Mouse (Mus musculus): ENCODE results near the gene Sugct.

Sugct gene

DNA sequence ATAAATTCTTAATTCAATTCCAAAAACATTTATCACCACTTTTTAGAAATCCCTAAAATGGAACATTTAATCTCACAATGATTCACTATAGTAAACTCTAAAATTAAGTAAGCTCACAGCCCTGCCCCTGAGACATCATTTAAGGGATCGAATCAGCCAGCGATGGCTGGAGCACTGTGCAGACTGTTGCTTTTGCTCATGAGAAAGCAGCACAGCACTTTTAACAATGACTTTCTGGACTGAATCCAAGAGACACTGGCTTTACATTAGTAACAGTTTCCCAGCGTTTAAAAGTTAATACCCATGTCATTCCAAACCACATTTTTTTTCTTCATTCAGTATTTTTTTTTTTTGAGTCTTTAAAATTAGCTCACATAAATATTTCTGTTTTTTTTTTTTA, 398.9 kb downstream of the Sugct start:
- no peak for DNase-seq (ENCODE audit: low read depth, low spot score)

DNA sequence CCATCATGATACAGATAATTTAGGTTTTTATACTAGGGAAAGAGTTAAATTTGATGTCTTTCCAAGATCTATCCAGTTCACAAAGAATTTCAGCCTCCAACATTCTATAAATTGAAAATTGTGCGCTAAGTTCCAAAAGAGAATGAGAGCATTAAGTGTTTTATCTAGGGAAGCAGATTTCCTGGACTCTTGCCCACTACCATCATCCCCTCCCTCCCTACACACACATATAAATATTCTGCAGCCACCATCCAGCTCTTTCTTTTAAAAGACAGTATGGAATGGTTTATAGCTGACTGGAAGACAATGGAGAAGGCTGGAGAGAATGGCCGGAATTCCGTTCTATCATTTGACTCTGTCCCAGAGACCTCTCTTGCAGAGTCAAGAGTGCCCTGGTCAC, 404.3 kb downstream of the Sugct start:
- no peak for DNase-seq (ENCODE audit: low read depth, low spot score)

DNA sequence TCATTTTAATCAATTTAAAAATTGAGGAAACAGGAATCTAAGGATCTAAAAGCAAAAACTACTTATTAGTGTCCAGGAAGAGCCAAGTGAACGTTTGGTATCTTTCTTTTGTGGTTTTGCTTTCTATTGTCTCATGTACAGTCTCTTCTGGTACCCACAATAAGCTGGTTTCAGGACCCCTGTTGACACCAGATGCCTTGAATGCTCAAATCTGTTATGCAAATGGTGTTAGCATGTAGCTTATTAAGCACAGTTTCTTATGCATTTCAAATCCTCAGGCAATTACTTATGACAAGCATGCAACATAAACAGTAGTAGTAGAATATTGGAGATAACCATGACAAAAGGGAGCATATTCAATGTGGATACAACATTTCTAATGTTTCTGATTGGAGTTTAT, 407.0 kb downstream of the Sugct start:
- no peak for DNase-seq (ENCODE audit: low read depth, low spot score)

DNA sequence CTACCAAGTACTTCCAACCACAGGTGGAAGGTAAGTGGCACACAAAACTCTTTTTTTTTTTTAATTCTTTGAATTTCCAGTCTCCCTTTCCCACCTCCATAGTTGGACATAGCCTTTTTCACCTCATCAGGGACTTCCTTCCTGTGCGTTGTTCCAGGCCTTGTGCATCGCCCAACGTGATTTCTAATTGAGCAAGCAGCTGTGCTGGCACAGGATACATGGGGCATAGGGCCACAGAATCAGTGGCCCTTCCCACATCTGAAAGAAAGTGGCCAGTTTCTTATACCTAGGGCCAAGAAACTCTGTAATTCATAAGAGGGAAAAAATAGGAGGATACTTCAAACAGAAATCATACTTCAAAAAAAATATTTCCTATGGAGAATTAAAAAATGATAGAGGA, 449.4 kb downstream of the Sugct start:
- DNase-seq (ENCODE audit: low read depth, low spot score), result no peak

DNA sequence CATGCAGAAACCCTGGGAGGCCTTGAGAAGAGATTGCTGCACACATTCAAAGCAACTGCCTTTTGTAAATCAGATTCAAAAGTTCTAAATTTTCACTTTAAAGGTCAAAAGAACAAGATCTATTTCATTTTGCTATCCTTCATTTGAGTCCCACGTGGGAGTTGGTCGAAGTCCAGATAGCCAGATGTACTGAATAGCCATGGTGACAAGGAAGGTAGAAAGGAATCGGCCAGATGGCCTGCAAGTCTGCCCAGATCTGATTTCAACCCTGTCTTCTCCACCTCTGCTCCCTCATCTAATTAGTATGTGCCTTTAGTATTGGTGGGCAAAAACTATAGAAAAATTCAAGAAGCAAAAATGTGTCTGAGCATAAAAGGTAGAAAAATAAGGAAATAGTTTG, 478.8 kb downstream of the Sugct start:
- DNase-seq (ENCODE audit: low read depth, low spot score), result no peak

DNA sequence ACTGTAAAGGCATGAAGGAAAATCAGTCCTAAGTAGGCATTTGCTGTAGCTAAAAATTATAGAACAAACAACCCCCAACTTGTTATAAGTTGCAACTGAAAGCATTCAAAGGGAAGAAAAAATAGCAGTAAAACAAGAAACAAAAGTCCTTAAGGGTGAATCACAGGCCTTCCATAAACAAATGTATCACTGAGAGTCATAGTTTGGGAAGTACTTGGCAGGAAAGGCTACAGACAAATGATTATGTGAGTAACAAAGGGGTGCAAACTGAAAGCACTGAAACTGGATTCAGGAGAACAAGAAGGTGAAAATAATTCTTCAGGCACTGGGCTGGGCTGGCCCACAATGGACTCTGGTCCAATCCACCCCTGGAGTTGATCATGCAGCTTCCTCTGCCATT, 482.7 kb downstream of the Sugct start:
- no peak for DNase-seq (ENCODE audit: low read depth, low spot score)

DNA sequence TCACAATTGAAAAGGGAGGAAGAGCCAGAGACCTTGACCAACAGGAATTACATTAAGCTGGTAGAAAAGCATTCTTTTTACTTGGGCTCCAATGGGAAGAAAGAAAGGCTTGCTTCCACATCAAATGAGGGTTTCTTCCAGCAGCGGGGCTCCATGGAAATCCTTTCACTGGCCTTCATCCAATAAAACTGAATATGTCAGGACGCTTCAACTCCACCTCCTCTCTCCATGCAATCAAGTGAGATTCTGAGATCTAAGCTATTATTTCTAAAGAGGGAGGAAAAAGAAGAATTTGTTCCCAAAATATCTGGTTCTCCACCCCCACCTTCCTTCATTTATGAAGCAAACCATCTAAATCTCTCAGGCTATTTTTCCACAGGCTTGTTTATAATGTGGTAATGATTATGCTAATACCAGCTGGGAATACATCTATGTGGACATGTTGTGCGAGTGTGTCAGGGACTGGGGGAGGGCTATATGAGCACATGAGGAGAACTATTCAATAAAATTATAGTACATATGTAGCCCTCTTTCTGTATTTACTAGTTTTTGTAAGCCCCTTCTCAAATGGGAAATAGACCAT, 505.1 kb downstream of the Sugct start:
- DNase-seq (ENCODE audit: low read depth, low spot score), result no peak

DNA sequence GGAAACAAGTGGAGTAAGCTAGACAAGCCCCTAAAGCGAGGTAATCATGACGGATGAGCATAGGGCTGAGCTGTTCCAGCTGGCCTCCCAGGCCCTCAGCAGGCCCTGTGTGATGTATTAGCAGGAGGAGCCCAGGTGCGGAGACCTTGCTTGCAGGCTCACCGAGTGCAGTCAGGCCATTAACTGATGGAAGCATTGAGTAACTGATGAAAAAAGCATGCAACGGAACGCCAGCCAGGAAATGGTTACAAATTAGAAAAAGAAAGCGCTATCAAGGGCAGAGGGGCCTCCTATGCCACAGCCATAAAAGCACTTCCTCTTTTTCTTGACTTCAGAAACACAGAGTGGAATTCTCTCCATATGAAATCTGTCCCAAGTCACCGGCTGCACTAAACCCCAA, 510.1 kb downstream of the Sugct start:
- DNase-seq (ENCODE audit: low read depth, low spot score), result peak; percentile 16

DNA sequence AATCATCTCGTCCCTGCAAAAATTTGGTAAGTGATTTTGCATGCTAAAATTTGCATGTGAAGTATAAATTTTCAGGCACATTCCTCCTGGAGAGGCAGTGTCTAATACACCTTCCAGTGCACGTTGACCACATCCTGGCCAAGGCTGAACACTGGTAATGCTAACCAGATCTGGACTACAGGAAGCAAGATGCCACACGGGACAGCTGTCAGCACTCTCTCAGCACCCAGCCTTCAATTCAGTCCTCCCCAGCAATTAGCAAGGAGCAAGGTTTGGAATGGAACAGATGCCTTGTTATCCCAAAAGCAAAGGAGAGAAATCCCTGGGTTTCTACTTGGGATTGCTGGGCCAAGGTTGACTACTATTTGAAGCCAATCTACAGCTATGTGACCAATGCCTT, 529.4 kb downstream of the Sugct start:
- no peak for DNase-seq (ENCODE audit: low read depth, low spot score)

DNA sequence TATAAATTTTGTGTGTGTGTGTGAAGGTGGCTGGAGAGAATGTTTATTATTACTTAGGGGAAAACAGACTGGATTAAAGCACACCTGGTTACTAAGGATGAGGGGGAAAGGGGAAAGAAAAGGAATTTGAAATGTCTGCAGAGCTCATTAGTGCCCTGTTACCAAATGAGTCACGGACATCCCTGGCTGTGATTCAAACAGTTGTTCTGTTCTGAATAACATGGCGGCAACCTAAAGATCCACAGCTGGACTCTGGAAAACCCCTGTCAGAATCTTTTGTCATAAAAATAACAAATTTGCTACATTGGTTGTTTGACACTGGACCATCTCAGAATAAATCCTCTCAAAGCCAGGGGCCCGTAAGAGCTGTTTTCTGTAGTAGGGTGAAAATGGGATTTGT, 530.6 kb downstream of the Sugct start:
- DNase-seq (ENCODE audit: low read depth, low spot score), result no peak

DNA sequence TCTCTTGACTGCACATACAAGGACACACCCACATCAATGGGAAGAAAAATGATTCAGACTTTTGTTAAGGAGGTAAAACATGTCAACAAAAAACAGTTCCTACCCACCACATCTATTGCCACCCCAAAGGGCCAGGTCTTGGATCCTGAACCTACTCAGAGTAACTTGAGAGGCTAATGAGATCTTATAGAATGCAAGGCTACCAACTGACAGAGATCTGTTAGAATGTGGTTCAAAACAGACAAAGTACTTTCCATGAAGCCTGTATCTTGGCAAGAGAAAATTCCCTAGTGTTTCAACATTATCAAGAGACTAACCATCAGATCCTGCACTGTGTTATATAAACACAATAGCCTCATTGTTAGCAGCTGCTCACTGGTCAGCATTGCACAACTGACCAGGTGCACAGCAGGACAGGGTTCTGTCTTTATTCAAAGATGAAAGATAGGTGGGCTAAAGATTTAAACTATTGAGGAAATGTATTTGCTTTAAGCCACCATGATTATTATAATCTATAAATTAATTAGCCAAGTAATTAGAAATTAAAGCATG, 548.8 kb downstream of the Sugct start:
- no peak for DNase-seq (ENCODE audit: low read depth, low spot score)

DNA sequence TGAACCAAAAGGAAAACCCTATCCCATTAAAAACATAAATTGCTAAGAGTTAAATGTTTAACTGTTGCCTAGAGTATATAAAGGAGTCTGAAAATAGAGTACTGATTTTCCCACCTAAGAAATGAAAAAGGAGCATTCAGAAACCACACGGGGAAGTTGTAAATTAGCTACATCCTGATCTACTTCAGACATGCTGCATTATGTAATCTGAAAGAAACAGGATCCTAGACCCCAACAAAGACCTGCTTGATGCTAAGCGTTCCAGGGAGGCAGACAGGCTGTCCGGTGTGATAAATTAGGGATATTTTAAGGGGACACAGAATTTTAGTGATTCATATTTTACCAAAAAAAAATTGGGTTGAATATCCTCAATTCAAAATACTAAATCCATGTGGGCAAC, 579.3 kb downstream of the Sugct start:
- DNase-seq (ENCODE audit: low read depth, low spot score), result no peak

DNA sequence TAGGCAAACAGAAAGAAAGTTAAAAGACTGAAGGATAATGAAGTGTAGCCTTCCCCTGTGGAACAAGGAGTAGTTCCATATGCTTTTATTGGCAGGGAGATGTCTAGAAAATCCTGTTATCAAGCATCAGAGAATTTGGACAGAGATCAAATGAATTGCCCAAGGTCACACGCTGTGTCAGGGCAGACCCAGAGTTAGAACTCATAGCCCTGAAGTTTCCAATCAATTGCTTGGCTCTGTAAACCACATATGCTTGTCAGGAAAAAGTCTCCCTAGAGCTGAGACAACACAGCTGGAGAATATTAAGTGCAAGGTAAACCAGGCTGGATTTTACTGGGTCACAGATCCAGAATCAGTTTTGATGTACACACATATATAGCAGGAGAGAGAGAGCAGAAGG, 593.0 kb downstream of the Sugct start:
- no peak for DNase-seq (ENCODE audit: low read depth, low spot score)

DNA sequence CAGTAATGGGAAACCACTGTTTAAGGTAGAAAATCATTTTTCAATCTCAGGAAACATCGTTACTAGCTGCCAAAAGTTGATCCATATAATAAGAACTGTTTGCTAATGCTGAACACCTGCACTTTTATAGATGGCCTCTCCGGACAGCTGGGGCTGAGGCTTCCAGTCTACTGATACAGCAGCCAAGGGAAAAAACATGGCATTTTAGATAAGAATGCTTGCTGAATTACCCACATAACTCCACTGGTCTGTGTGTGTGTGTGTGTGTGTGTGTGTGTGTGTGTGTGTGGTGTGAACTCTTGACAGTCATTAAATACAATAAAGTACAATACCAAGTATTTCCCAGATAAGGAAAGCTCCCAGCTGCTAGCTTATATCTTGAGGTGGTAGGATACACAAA, 608.8 kb downstream of the Sugct start:
- no peak for DNase-seq (ENCODE audit: low read depth, low spot score)

DNA sequence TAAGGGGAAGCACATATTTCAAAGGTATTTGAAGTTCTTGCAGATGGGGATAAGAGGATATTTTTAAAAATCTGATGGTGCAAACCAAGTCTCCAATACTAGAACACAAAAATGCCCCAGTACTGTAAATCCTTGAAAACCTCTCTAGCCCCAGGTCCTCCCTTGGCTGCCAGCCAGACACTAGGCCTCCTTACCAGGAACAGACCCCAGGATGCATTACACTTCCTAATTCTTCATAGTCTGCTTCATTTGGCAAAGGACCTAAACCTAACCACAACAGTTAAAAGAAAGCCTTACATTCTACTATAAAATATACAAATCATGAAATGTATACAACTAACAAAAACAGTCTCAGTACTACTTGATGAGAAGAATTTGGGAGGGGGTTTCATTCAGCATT, 609.2 kb downstream of the Sugct start:
- no peak for DNase-seq (ENCODE audit: low read depth, low spot score)

DNA sequence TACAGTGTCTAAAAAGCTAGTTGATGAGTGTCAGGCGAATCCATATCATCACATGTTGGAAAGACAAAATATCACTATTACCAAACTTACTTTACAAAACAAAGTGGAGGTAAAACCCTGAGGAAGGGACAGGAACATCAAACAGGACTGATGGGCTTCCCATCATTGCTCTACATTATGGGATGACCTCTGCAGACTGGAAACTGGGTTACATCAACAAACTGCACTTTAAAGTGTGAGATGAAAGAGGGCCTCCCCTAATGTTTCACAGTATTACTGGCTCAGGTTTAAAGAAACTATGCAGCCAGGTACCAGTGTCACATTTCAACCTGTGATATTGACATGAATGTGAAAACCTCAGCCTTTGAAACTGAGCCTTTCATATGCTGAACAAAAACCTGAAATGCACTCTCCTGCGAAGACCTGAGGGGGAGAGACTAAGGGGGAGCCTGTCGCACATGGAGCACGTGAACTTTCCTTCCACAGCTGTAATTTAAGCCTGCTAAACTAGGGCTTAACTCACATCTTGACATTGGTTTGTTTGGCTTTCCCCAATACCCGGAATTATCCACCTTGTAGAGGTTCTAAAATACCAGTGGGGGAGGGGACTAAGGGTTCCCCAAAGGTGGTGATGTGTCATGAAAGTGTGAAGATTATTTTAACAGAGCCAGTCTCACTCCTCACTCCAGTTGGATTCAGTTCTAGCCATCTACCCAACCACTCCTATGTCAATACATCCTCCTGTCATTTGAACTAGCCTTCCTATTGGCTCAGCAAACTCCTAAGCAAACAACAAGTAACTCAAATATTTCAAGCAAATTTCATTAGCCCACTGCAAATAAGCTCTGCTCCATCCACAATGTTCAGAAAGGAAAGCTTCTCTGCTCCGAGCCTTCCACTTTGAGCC, 610.2 kb downstream of the Sugct start:
- no peak for DNase-seq (ENCODE audit: low read depth, low spot score)

DNA sequence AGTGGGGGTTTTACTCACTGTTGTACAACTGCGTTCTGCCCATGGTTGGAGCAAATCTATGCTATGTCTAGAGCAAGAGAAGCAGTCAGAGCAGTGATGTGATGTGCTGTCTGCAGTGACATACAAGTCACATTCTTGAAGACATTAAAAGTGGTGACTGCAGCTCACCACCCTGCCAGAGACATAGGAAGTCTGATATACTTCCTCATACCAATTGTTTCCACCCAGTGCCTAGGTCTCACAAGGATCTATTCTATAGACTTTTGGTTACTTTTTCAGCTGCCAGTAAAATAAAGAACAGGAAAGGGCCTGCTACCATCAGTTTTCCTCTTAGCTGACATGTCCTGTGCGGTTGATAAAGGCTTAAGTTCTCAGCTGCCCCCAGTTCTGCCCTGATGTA, 613.7 kb downstream of the Sugct start:
- DNase-seq (ENCODE audit: low read depth, low spot score), result peak; percentile 14

DNA sequence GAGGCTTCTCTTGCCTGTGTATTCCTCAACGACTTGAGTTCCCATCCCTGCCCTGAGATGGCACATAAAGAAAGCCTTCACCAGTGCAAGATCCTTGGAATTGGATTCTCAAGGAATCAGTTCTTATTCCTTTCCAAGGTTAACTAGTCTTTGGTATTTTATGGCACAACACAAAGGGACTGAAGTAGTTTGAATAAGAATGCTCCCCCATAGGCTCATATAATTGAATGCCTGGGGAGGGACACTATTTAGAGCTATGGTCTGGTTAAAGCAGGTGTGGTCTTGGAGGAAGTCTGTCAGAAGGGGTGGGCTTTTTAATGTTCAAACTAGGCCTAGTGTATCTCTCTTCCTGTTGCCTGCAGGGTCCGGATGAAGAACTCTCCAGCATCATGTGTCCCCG, 629.8 kb downstream of the Sugct start:
- no peak for DNase-seq (ENCODE audit: low read depth, low spot score)

DNA sequence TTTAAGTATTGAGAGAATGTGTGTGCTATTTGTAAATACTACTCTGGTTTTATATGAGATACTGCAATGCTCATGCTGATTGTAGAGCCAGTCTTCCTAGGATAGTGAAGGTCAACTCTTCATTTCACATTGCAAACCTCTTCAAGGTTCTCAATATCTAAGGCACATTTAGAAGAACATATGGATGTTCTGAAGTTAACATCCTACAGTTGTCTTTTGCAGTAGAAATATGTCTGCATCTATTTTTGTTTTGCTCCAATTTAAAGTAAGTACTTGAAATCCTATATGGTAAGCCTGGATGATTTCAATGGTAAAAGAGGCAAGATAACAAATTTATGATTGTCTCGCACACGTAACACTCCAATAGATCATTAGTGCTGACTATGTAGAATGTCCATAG, 638.7 kb downstream of the Sugct start:
- DNase-seq (ENCODE audit: low read depth, low spot score), result no peak

DNA sequence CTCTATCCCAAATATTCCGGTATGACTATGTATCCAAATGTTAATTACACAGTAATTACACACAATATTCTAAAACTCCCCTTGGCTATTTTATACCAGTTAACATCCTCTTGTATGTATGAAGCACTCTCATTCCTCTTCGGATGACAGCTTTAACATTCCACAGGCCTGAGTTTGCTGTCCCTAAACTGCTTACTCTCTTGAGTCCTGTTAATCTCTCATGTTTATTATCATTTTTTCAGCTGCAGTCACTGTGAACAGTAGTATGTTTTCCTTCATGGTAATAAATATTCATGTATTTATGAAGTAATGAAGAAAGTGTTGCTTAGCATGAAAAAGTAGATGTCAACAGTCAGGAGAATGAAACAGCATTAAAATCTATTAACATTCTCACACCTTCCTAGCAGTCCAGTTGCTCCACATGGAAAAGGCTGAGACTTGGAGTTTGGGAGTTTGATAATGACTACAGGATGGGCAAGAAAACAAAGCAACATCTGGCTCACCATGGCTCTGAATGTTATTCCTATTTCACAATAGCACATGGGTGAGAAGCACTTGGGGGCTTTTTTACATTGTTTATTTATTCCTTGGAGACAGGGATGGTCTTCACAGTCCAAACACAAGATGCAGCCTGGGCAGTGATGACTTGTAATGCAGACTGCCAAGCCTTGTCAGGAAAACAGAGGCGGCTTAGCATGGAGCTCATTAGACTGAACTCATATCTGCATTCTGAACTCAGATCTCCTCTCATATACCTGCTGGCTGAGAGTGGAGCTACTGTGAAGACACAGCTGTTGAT, 651.7 kb downstream of the Sugct start:
- DNase-seq (ENCODE audit: low read depth, low spot score), result no peak

DNA sequence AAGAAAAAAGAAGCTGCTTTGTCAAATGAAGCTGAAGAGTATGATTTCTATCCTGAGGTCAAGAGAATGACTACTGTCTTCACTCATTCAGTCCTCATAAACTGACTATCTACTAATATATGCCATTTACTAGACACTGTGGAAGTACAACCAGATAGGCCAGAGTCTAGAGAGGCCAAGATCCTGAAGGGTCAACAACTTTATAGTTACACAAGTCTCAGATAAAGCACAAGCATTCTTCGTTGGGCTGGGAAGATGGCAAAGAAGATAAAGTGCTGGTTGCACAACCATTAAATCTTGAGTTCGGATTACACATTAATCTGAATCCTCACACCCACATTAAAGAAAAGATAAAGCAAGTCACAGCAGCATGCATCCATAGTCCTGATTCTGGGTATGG, 653.0 kb downstream of the Sugct start:
- DNase-seq (ENCODE audit: low read depth, low spot score), result no peak

DNA sequence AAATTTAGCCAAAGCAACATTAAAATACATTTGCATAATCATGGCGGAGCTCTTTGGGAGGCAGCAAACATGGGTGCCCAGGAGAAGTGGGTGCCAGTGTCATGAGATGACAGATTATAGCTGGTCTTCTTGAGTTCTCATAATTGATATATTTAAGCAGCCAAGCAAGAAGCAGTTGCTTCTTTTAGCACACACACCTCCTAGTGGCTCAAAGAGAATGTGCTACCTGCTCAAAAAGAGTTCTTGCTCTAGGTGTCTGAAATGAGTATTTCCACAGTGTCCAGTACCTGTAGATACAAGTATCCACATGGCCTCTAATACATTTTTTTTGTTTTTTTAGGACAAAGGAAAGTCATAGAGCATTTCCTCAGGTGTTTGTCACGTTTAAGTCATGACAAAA, 655.6 kb downstream of the Sugct start:
- DNase-seq (ENCODE audit: low read depth, low spot score), result peak; percentile 36

Measured in CD4-positive, CD25-positive, alpha-beta regulatory T cell, adult 2 months (primary cell).